Mouse (Mus musculus): ENCODE results near the gene Syt2.

Syt2 gene

GRCm38 (mm10) chr1:134741946-134742661 is 95.6 kb downstream of the Syt2 start:
- CTCF ChIA-PET = no interaction called here

- CTCF ChIA-PET = interaction anchor here (0.6 to 1.6 kb wide), 3 partner anchors 74 to 109 kb away, joined by 3 to 21 read pairs (median 7); no protein-coding TSS in a partner anchor
Measured at GRCm38 (mm10) chr1:134745648-134746047, 99.2 kb downstream of the Syt2 start.

- CTCF ChIA-PET = no interaction called here
Measured at GRCm38 (mm10) chr1:134747236-134748174, 101.0 kb downstream of the Syt2 start.

GRCm38 (mm10) chr1:134749889-134750288 is 103.4 kb downstream of the Syt2 start:
- CTCF ChIA-PET = no interaction called here

- CTCF ChIA-PET = no interaction called here
Measured at GRCm38 (mm10) chr1:134752447-134752846, 106.0 kb downstream of the Syt2 start.

- CTCF ChIA-PET = no interaction called here
Measured at GRCm38 (mm10) chr1:134753751-134754630, 107.5 kb downstream of the Syt2 start.

- CTCF ChIA-PET = no interaction called here
Measured at GRCm38 (mm10) chr1:134754818-134755217, 108.3 kb downstream of the Syt2 start.

- CTCF ChIA-PET = interaction anchor here (0.6 kb wide), 1 partner anchor 149 kb away, joined by 12 read pairs; no protein-coding TSS in a partner anchor
Measured at GRCm38 (mm10) chr1:134755548-134756189, 109.2 kb downstream of the Syt2 start.

- CTCF ChIA-PET = interaction anchor here (0.6 kb wide), 1 partner anchor 150 kb away, joined by 12 read pairs; no protein-coding TSS in a partner anchor
Measured at GRCm38 (mm10) chr1:134756190-134756873, 109.9 kb downstream of the Syt2 start.

GRCm38 (mm10) chr1:134757230-134757629 is 110.8 kb downstream of the Syt2 start:
- CTCF ChIA-PET = no interaction called here

- CTCF ChIA-PET = no interaction called here
Measured at GRCm38 (mm10) chr1:134759133-134759532, 112.7 kb downstream of the Syt2 start.

- CTCF ChIA-PET = no interaction called here
Measured at GRCm38 (mm10) chr1:134760642-134761041, 114.2 kb downstream of the Syt2 start.

GRCm38 (mm10) chr1:134761534-134761933 is 115.1 kb downstream of the Syt2 start:
- CTCF ChIA-PET = no interaction called here

- CTCF ChIA-PET = no interaction called here
Measured at GRCm38 (mm10) chr1:134763250-134763649, 116.8 kb downstream of the Syt2 start.

- CTCF ChIA-PET = no interaction called here
Measured at GRCm38 (mm10) chr1:134763776-134764438, 117.4 kb downstream of the Syt2 start.

GRCm38 (mm10) chr1:134764831-134765458 is 118.5 kb downstream of the Syt2 start:
- CTCF ChIA-PET = interaction anchor here (0.5 kb wide), 1 partner anchor 583 kb away, joined by 15 read pairs; no protein-coding TSS in a partner anchor

- CTCF ChIA-PET = no interaction called here
Measured at GRCm38 (mm10) chr1:134766448-134766847, 120.0 kb downstream of the Syt2 start.

GRCm38 (mm10) chr1:134770312-134770711 is 123.8 kb downstream of the Syt2 start:
- CTCF ChIA-PET = no interaction called here

GRCm38 (mm10) chr1:134771353-134771752 is 124.9 kb downstream of the Syt2 start:
- CTCF ChIA-PET = no interaction called here

GRCm38 (mm10) chr1:134771999-134772398 is 125.5 kb downstream of the Syt2 start:
- CTCF ChIA-PET = no interaction called here
